Mouse (Mus musculus) naive thymus-derived CD4-positive, alpha-beta T cell, adult 5 months (primary cell): ENCODE data around the gene Gm12666. TPM values are rescaled to one million over a fixed set of nuclear protein-coding genes. Genes with fewer than 3 reads are reported as not detected.

Source experiments
- polyA plus RNA-seq: library from polyadenylated mRNA; unstranded; fragments of 100-300 nt; shearing (Covaris generic); gene quantifications from one replicate; pipeline ENCODE4 v1.2.1, GENCODE M21; 2017

Gene Gm12666
- not detected for polyA plus RNA-seq

GRCm38 (mm10) chr4:92191649-92192048 lies at the start of gene Gm12666:
Gm12666 (minus strand) TSS chr4:92191749.

GRCm38 (mm10) chr4:92147134-92147533 lies 44.4 kb downstream of the Gm12666 start, which contains the start of gene Izumo3:
Izumo3 (minus strand) TSS chr4:92147234.

Other genes starting within 250 kb of the Gm12666 start
- gene Izumo3, start 44.5 kb downstream of the Gm12666 start, polyA plus RNA-seq = not detected